Mouse (Mus musculus) c-Kit-positive CD71-negative TER-119-negative erythroid progenitor cells, embryonic 14.5 days (primary cell): Measurements from ENCODE around the gene Slc9a9.

Experiments
- DNase-seq: peaks from one replicate; pipeline ENCODE4 v3.0.0-alpha.2; 2013; ENCODE audit warnings: low read depth

Gene Slc9a9

GRCm38 (mm10) chr9:95077938-95078337 lies 408.2 kb downstream of the Slc9a9 start:
- no peak for DNase-seq

- no peak for DNase-seq
Observed at GRCm38 (mm10) chr9:95078626-95079025, 408.9 kb downstream of the Slc9a9 start.

- no peak for DNase-seq
Observed at GRCm38 (mm10) chr9:95079951-95080350, 410.2 kb downstream of the Slc9a9 start.

- DNase-seq = no peak
Observed at GRCm38 (mm10) chr9:95086109-95086821, 416.6 kb downstream of the Slc9a9 start.

- no peak for DNase-seq
Observed at GRCm38 (mm10) chr9:95088221-95088620, 418.5 kb downstream of the Slc9a9 start.

GRCm38 (mm10) chr9:95089050-95089449 lies 419.3 kb downstream of the Slc9a9 start:
- DNase-seq = no peak

- no peak for DNase-seq
Observed at GRCm38 (mm10) chr9:95096486-95096885, 426.8 kb downstream of the Slc9a9 start.

- no peak for DNase-seq
Observed at GRCm38 (mm10) chr9:95105768-95106167, 436.1 kb downstream of the Slc9a9 start.

GRCm38 (mm10) chr9:95109799-95110198 lies 440.1 kb downstream of the Slc9a9 start:
- DNase-seq = no peak

GRCm38 (mm10) chr9:95110768-95111167 lies 441.1 kb downstream of the Slc9a9 start:
- no peak for DNase-seq

GRCm38 (mm10) chr9:95111732-95112131 lies 442.0 kb downstream of the Slc9a9 start:
- no peak for DNase-seq

- DNase-seq = no peak
Observed at GRCm38 (mm10) chr9:95113157-95114135, 443.7 kb downstream of the Slc9a9 start.

GRCm38 (mm10) chr9:95120062-95120461 lies 450.4 kb downstream of the Slc9a9 start:
- DNase-seq = peak; percentile 43

- DNase-seq = no peak
Observed at GRCm38 (mm10) chr9:95121151-95121835, 451.6 kb downstream of the Slc9a9 start.

- DNase-seq = no peak
Observed at GRCm38 (mm10) chr9:95125683-95126082, 456.0 kb downstream of the Slc9a9 start.

GRCm38 (mm10) chr9:95127774-95128173 lies 458.1 kb downstream of the Slc9a9 start:
- DNase-seq = no peak

- no peak for DNase-seq
Observed at GRCm38 (mm10) chr9:95149206-95149729, 479.6 kb downstream of the Slc9a9 start.

GRCm38 (mm10) chr9:95150096-95150495 lies 480.4 kb downstream of the Slc9a9 start:
- no peak for DNase-seq

GRCm38 (mm10) chr9:95150597-95150996 lies 480.9 kb downstream of the Slc9a9 start:
- DNase-seq = no peak

- DNase-seq = no peak
Observed at GRCm38 (mm10) chr9:95150998-95151397, 481.3 kb downstream of the Slc9a9 start.

- DNase-seq = no peak
Observed at GRCm38 (mm10) chr9:95151746-95152145, 482.0 kb downstream of the Slc9a9 start.

- DNase-seq = no peak
Observed at GRCm38 (mm10) chr9:95153966-95154365, 484.3 kb downstream of the Slc9a9 start.
